Mouse (Mus musculus): ENCODE measurements at regions not wholly inside any gene's neighbourhood (a gene's known extent, or its start where the extent isn't known, plus 50 kb on each side); places are given as distances from the start of the nearest gene placed in this dataset.

DNA sequence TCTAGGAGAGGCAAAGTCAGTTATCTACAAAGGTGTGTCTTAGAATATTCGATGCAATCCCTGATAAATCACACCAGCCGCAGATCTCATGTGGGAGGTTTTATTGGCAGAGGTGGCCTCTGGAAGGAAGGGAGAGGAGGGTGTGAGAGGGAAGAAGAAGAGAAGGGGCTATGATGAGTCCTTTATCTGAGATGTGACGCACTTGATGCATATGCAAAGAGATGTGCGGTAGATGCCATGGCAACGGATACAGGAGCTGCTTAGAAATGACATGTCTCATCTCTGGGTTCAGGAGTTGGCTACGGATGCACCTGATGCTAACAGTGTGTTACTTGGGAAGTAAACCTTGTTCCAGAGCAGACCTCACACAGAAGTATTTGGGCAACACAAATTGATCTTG is 718.6 kb upstream of the Gm21961 start:
- DNase-seq (ENCODE audit: low spot score), result no peak

GRCm38 (mm10) chr15:65731308-65731707 is 716.6 kb upstream of the Gm21961 start:
- DNase-seq (ENCODE audit: low spot score), result no peak

DNA sequence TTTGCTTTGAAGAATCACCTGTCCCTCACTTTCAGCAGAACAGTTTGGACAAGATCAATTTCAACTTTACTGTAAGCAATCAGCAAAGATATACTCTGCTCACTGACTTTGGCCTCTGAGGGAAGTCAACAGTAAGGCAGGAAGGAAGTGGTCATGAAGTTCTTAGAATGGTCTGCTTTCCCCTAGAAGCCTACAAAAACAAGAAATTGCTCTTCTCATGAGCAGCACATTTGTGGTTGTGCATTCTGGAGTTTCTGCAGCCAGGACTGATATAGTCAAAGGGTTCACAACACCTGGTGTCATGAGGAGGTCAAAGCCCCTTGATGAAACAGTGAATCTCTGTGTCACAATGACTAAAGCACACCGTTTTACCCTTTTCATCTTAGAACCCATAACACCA is 712.4 kb upstream of the Gm21961 start:
- no peak for DNase-seq (ENCODE audit: low spot score)

DNA sequence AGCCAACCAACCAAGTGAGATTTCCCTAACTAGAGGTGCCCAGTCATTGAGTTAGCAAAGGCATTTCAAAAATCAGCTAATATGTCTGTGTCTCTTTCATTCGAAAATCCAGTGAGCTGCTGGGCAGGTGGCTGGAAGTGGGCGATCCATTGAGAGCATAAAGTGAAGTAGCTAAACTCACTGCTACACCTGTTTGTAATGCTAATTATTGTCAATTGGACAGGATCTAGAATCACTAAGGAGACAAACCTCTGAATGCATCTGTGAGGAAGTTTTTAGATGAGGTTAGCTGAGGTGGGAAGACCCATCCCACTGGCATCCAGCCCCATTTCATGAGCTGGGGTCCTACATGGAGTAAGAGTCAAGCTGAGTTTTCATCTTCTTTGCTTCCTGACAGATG is 711.6 kb upstream of the Gm21961 start:
- no peak for DNase-seq (ENCODE audit: low spot score)

DNA sequence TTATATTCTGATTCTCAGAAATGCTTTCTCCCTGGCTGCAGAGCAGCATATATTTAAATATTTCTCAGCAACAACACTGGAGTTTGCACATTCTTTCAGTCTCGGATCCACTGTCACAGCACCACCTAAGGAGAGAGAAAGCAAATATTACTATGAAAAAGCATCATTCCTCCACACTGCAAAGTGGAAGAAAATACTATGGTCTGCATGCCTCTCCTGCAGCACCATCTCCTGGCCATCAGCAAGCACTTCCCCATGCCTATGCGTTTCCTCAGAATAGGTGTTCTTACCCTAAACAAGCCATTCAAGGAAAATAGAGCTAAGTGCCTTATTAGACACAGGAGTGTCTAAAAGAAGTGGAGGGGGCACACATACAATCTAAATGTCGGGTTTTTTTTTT is 688.9 kb upstream of the Gm21961 start:
- DNase-seq (ENCODE audit: low spot score), result peak; percentile 21

DNA sequence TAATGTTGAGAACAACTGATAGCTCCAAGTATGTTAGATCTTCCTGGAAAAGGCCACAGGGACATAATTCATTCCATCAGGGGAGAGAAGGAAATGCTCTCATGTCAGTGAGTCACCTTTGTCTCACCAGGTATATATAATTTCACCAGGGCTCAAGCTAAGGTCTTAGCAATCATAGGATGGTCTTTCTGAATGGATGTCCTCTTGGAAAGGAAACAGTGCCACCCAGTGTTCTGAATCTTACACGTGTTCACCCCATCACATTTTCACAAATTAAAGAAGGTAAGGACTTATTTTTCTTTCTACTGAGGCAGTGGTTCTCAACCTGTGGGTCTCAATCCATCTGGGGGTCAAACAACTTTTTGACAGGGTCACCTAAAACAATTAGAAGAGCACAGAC is 686.8 kb upstream of the Gm21961 start:
- peak; percentile 38 for DNase-seq (ENCODE audit: low spot score)

DNA sequence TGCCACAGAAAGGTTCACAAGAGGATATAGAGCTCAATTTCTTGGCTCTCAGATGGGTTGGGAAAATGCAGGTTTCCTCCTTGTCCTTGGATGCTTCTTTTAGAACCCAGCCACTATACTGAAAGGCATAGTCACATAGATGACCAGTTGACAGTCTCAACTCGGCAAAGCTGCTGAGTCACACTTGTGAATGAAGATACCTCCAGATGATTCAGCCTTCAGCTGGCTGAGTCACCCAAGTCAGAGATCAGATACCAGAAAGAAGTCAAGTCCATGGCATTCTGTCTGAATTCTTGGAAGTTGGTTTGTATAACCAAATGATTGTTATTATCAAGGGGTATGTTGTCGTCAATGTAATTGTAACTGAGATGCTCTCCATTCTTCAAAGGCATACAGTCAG is 683.9 kb upstream of the Gm21961 start:
- no peak for DNase-seq (ENCODE audit: low spot score)

Data from embryo, embryonic 10 days (tissue).